Mouse (Mus musculus) intestine, embryonic 15.5 days (tissue): ENCODE results near the gene Bmper. TPM values are rescaled to one million over a fixed set of nuclear protein-coding genes. Genes with fewer than 3 reads are reported as not detected.

Experiments
- ATAC-seq: fragments of 200-750 bp; cut with Nextera tagmentation; 2 replicates; pipeline ENCODE4 v1.8.0; 2017; ENCODE audit warnings: moderate TSS enrichment, moderate library complexity
- H3K27ac ChIP-seq: fragments of 300-500 bp; sonication (generic); 2 replicates; pipeline ENCODE4 v1.5.1; 2015; ENCODE audit warnings: mild to moderate bottlenecking, inconsistent platforms
- H3K27me3 ChIP-seq: fragments of 300-500 bp; sonication (generic); replicated peaks from 2 replicates; pipeline ENCODE4 v1.6.1; 2015; ENCODE audit warnings: inconsistent platforms
- H3K36me3 ChIP-seq: fragments of 300-500 bp; sonication (generic); 2 replicates; pipeline ENCODE4 v1.6.1; 2015; ENCODE audit warnings: inconsistent platforms
- H3K4me1 ChIP-seq: fragments of 300-500 bp; sonication (generic); replicated peaks from 2 replicates; pipeline ENCODE4 v1.6.1; 2015; ENCODE audit warnings: inconsistent platforms
- H3K4me2 ChIP-seq: fragments of 300-500 bp; sonication (generic); replicated peaks from 2 replicates; pipeline ENCODE4 v1.6.1; 2015; ENCODE audit warnings: mild to moderate bottlenecking, inconsistent platforms
- H3K4me3 ChIP-seq: fragments of 300-500 bp; sonication (generic); replicated peaks from 2 replicates; pipeline ENCODE4 v1.5.1; 2015; ENCODE audit warnings: inconsistent platforms
- H3K9ac ChIP-seq: fragments of 300-500 bp; sonication (generic); 2 replicates; pipeline ENCODE4 v1.6.1; 2015; ENCODE audit warnings: inconsistent platforms
- H3K9me3 ChIP-seq: fragments of 300-500 bp; sonication (generic); 2 replicates; pipeline ENCODE4 v1.6.1; 2016; ENCODE audit warnings: inconsistent platforms
- WGBS: fragments of 180-500 bp; shearing (Covaris S2); methylation state at CpG from one replicate; pipeline ENCODE4 v1.1.7; 2015; 5-methylcytosine and 5-hydroxymethylcytosine counted together
- polyA plus RNA-seq: library from polyadenylated mRNA; unstranded; fragments of >200 nt; fragmentation: Nextera tagmentation; extraction: Ambion mirVana; gene quantifications from 2 replicates; pipeline ENCODE4 v1.2.1, GENCODE M21; 2015

Bmper gene
- polyA plus RNA-seq, 1 experiment from 2014 or later: 10.1 TPM

DNA sequence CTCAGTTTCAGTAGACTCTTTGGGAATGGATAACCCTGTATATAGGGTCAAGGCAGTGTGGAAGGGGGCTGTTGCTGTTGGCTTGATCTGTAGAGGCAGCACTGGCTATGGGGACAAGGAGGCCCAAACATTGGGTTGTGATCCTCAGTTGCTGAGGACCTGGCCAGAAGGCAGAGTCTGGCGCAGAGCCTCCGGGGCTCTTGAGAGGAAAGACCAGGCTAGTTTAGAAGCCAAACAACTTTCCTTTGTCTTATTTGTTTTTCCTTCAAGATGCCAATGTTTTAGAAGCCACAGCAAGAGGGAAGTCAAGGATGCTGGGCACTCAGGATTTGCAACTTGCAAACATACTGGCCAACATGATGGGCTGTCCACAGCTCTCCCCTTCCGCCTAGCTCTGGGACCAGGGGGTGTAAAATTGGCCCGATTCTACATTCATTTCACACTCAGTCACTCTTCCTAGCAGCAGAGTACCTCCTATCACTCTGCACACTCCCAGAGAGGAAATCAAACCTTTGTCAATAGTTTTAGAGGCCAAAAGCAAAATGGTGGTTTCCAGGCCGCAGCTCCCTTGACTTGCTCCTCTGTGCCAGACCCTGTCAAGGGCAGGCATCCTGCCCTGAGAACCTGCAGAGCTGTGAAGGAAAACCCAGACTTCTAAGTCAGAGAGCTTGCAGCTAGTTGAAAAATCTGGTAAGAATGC lies 92.9 kb downstream of the Bmper start:
- no peaks in the 10 kb centered on the region for H3K9me3 ChIP-seq
- H3K4me3 ChIP-seq: no peak overlapping the region
- no peak overlapping the region for H3K4me2 ChIP-seq
- H3K27me3 ChIP-seq: no peaks in the 10 kb centered on the region
- WGBS: 90% methylated on average over 5 of the region's 5 CpGs
- no peak overlapping the region for H3K9ac ChIP-seq
- H3K36me3 ChIP-seq: no peaks in the 10 kb centered on the region
- no peaks in the 10 kb centered on the region for H3K4me1 ChIP-seq
- H3K27ac ChIP-seq: no peak overlapping the region
- ATAC-seq: no peak

- no peak overlapping the region for H3K27ac ChIP-seq
- H3K36me3 ChIP-seq: no peaks in the 10 kb centered on the region
- H3K9me3 ChIP-seq: no peaks in the 10 kb centered on the region
- H3K9ac ChIP-seq: no peak overlapping the region
- H3K4me3 ChIP-seq: no peak overlapping the region
- no peaks in the 10 kb centered on the region for H3K4me1 ChIP-seq
- no peak overlapping the region for H3K4me2 ChIP-seq
- H3K27me3 ChIP-seq: no peaks in the 10 kb centered on the region
- WGBS: 74% methylated on average over 3 of the region's 3 CpGs
- no peak for ATAC-seq
Measured at GRCm38 (mm10) chr9:23327830-23328229, 105.0 kb downstream of the Bmper start.

- Histone ChIP-seq H3K36me3 (no peaks in the 10 kb centered on the region), H3K4me3 (no peak overlapping the region), H3K27me3 (no peaks in the 10 kb centered on the region), H3K27ac (no peak overlapping the region), H3K9me3 (no peaks in the 10 kb centered on the region), H3K4me2 (no peak overlapping the region), H3K4me1 (no peaks in the 10 kb centered on the region), H3K9ac (no peak overlapping the region)
- no peak for ATAC-seq
- 66% methylated on average over 3 of the region's 3 CpGs for WGBS
Measured at GRCm38 (mm10) chr9:23333041-23333622, 110.3 kb downstream of the Bmper start.

- H3K4me3 ChIP-seq: no peak overlapping the region
- no peak overlapping the region for H3K9ac ChIP-seq
- no peak overlapping the region for H3K27ac ChIP-seq
- H3K27me3 ChIP-seq: no peaks in the 10 kb centered on the region
- H3K4me2 ChIP-seq: no peak overlapping the region
- H3K9me3 ChIP-seq: no peaks in the 10 kb centered on the region
- no peaks in the 10 kb centered on the region for H3K4me1 ChIP-seq
- H3K36me3 ChIP-seq: no peaks in the 10 kb centered on the region
- no peak for ATAC-seq
Measured at GRCm38 (mm10) chr9:23340551-23340950, 117.7 kb downstream of the Bmper start.

GRCm38 (mm10) chr9:23341246-23341645 lies 118.4 kb downstream of the Bmper start:
- H3K27ac ChIP-seq: no peak overlapping the region
- H3K4me2 ChIP-seq: no peak overlapping the region
- ATAC-seq: no peak
- no peaks in the 10 kb centered on the region for H3K27me3 ChIP-seq
- no peak overlapping the region for H3K4me3 ChIP-seq
- H3K9ac ChIP-seq: no peak overlapping the region
- no peaks in the 10 kb centered on the region for H3K9me3 ChIP-seq
- H3K36me3 ChIP-seq: no peaks in the 10 kb centered on the region
- H3K4me1 ChIP-seq: no peaks in the 10 kb centered on the region

DNA sequence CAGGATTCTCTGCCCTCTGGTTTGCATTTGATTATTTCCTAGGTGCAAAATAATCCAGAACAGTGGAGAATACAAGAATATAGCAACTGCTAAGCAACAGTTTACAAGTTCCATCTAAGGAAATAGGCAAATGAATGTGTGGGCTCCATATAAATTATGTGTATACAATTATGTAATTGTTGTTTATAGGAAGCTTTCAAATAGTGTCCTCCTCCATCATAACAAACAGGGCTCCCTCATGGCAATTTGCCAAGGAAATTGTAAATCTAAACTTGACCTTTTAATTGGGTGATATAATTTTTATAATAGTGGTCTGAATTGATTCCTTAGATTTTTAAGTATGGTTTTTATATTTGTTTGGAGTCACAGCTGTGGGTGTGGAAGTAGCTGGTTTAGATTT lies 121.5 kb downstream of the Bmper start:
- Histone ChIP-seq H3K4me3 (no peak overlapping the region), H3K36me3 (no peaks in the 10 kb centered on the region), H3K4me2 (no peak overlapping the region), H3K9ac (no peak overlapping the region), H3K4me1 (no peaks in the 10 kb centered on the region), H3K27ac (no peak overlapping the region), H3K27me3 (no peaks in the 10 kb centered on the region), H3K9me3 (no peaks in the 10 kb centered on the region)
- ATAC-seq: no peak

- Histone ChIP-seq H3K4me3 (no peak overlapping the region), H3K36me3 (no peaks in the 10 kb centered on the region), H3K9me3 (no peaks in the 10 kb centered on the region), H3K27me3 (no peaks in the 10 kb centered on the region), H3K4me1 (no peaks in the 10 kb centered on the region), H3K4me2 (no peak overlapping the region), H3K9ac (no peak overlapping the region), H3K27ac (no peak overlapping the region)
- 54% methylated on average over 8 of the region's 8 CpGs for WGBS
- no peak for ATAC-seq
Measured at GRCm38 (mm10) chr9:23345093-23345844, 122.4 kb downstream of the Bmper start.

GRCm38 (mm10) chr9:23349603-23350002 lies 126.7 kb downstream of the Bmper start:
- H3K4me2 ChIP-seq: no peak overlapping the region
- H3K27me3 ChIP-seq: no peaks in the 10 kb centered on the region
- no peaks in the 10 kb centered on the region for H3K4me1 ChIP-seq
- no peak overlapping the region for H3K4me3 ChIP-seq
- no peaks in the 10 kb centered on the region for H3K36me3 ChIP-seq
- WGBS: 57% methylated on average over 5 of the region's 5 CpGs
- H3K9ac ChIP-seq: no peak overlapping the region
- no peaks in the 10 kb centered on the region for H3K9me3 ChIP-seq
- H3K27ac ChIP-seq: no peak overlapping the region
- ATAC-seq: no peak

GRCm38 (mm10) chr9:23351400-23351799 lies 128.5 kb downstream of the Bmper start:
- Histone ChIP-seq H3K9me3 (no peaks in the 10 kb centered on the region), H3K4me2 (no peak overlapping the region), H3K4me1 (no peaks in the 10 kb centered on the region), H3K27ac (no peak overlapping the region), H3K9ac (no peak overlapping the region), H3K36me3 (no peaks in the 10 kb centered on the region), H3K27me3 (no peaks in the 10 kb centered on the region), H3K4me3 (no peak overlapping the region)
- no peak for ATAC-seq
- WGBS: 94% methylated on average over 8 of the region's 8 CpGs

- no peak overlapping the region for H3K27ac ChIP-seq
- H3K4me1 ChIP-seq: no peaks in the 10 kb centered on the region
- H3K36me3 ChIP-seq: no peaks in the 10 kb centered on the region
- H3K9me3 ChIP-seq: no peaks in the 10 kb centered on the region
- WGBS: 97% methylated on average over 2 of the region's 2 CpGs
- no peak overlapping the region for H3K4me3 ChIP-seq
- ATAC-seq: no peak
- H3K4me2 ChIP-seq: no peak overlapping the region
- no peaks in the 10 kb centered on the region for H3K27me3 ChIP-seq
- H3K9ac ChIP-seq: no peak overlapping the region
Measured at GRCm38 (mm10) chr9:23352396-23352795, 129.5 kb downstream of the Bmper start.

GRCm38 (mm10) chr9:23354201-23354820 lies 131.4 kb downstream of the Bmper start:
- ATAC-seq: no peak
- WGBS: 54% methylated on average over 5 of the region's 5 CpGs
- Histone ChIP-seq H3K4me3 (no peak overlapping the region), H3K4me2 (no peak overlapping the region), H3K9ac (no peak overlapping the region), H3K4me1 (no peaks in the 10 kb centered on the region), H3K27ac (no peak overlapping the region), H3K27me3 (no peaks in the 10 kb centered on the region), H3K9me3 (no peaks in the 10 kb centered on the region), H3K36me3 (no peaks in the 10 kb centered on the region)

- H3K4me3 ChIP-seq: no peak overlapping the region
- H3K27me3 ChIP-seq: no peaks in the 10 kb centered on the region
- WGBS: 93% methylated on average over 2 of the region's 2 CpGs
- no peak overlapping the region for H3K4me2 ChIP-seq
- no peaks in the 10 kb centered on the region for H3K9me3 ChIP-seq
- ATAC-seq: no peak
- H3K9ac ChIP-seq: no peak overlapping the region
- H3K27ac ChIP-seq: no peak overlapping the region
- H3K36me3 ChIP-seq: no peaks in the 10 kb centered on the region
- H3K4me1 ChIP-seq: no peaks in the 10 kb centered on the region
Measured at GRCm38 (mm10) chr9:23358108-23358507, 135.2 kb downstream of the Bmper start.
